Mouse (Mus musculus): ENCODE data around the gene Chst15. TPM values are rescaled to one million over a fixed set of nuclear protein-coding genes. Genes with fewer than 3 reads are reported as not detected.

Gene Chst15
- polyA plus RNA-seq, 1 experiment from 2014 or later = 8.6 TPM

- Histone ChIP-seq H3K9me3 (replicated peaks; ENCODE audit: low read length) (no peaks in the 10 kb centered on the region), H3K36me3 (ENCODE audit: insufficient read depth, low read length) (no peaks in the 10 kb centered on the region), H3K4me2 (ENCODE audit: low read length) (no peak overlapping the region), H3K9ac (ENCODE audit: low read depth, low read length) (no peak overlapping the region), H3K4me3 (replicated peaks; ENCODE audit: low read depth, low read length) (no peak overlapping the region), H3K4me1 (replicated peaks; ENCODE audit: insufficient read depth, low read length) (peaks cover 47% of the 10 kb centered on the region), H3K27ac (peak overlapping the region; percentile 4; the same call in 1 of the 2 replicates), H3K27me3 (ENCODE audit: insufficient read depth, low read length) (no peaks in the 10 kb centered on the region)
- no peak for DNase-seq (ENCODE audit: low spot score)
- WGBS = 52% methylated on average over 7 of the region's 7 CpGs
- ATAC-seq (replicated peaks; ENCODE audit: low FRiP score, low read depth) = no peak
- TF ChIP-seq CTCF (IDR thresholded peaks at IDR 0.05; ENCODE audit: low read depth) = no peak
Measured at GRCm38 (mm10) chr7:132284048-132284737, 32.8 kb downstream of the Chst15 start.

- no peak for DNase-seq (ENCODE audit: low spot score)
- ATAC-seq (replicated peaks; ENCODE audit: low FRiP score, low read depth) = no peak
- 90% methylated on average over 2 of the region's 2 CpGs for WGBS
- no peak overlapping the region for H3K27ac ChIP-seq
- H3K9me3 ChIP-seq (replicated peaks; ENCODE audit: low read length) = no peaks in the 10 kb centered on the region
- H3K4me2 ChIP-seq (ENCODE audit: low read length) = no peak overlapping the region
- no peak overlapping the region for H3K9ac ChIP-seq (ENCODE audit: low read depth, low read length)
- H3K27me3 ChIP-seq (ENCODE audit: insufficient read depth, low read length) = no peaks in the 10 kb centered on the region
- H3K4me3 ChIP-seq (replicated peaks; ENCODE audit: low read depth, low read length) = no peak overlapping the region
- H3K4me1 ChIP-seq (replicated peaks; ENCODE audit: insufficient read depth, low read length) = peaks cover 36% of the 10 kb centered on the region
- H3K36me3 ChIP-seq (ENCODE audit: insufficient read depth, low read length) = no peaks in the 10 kb centered on the region
- TF ChIP-seq CTCF (IDR thresholded peaks at IDR 0.05; ENCODE audit: low read depth) = no peak
Measured at GRCm38 (mm10) chr7:132282576-132282975, 34.5 kb downstream of the Chst15 start.

- Histone ChIP-seq H3K36me3 (ENCODE audit: insufficient read depth, low read length) (no peaks in the 10 kb centered on the region), H3K9me3 (replicated peaks; ENCODE audit: low read length) (no peaks in the 10 kb centered on the region), H3K4me2 (ENCODE audit: low read length) (no peak overlapping the region), H3K4me3 (replicated peaks; ENCODE audit: low read depth, low read length) (no peak overlapping the region), H3K4me1 (replicated peaks; ENCODE audit: insufficient read depth, low read length) (peaks cover 32% of the 10 kb centered on the region), H3K27me3 (ENCODE audit: insufficient read depth, low read length) (no peaks in the 10 kb centered on the region), H3K27ac (no peak overlapping the region), H3K9ac (ENCODE audit: low read depth, low read length) (no peak overlapping the region)
- 77% methylated on average over 3 of the region's 3 CpGs for WGBS
- no peak for DNase-seq (ENCODE audit: low spot score)
- no peak for ATAC-seq (replicated peaks; ENCODE audit: low FRiP score, low read depth)
- TF ChIP-seq CTCF (IDR thresholded peaks at IDR 0.05; ENCODE audit: low read depth) = no peak
Measured at GRCm38 (mm10) chr7:132282161-132282560, 34.9 kb downstream of the Chst15 start.

DNA sequence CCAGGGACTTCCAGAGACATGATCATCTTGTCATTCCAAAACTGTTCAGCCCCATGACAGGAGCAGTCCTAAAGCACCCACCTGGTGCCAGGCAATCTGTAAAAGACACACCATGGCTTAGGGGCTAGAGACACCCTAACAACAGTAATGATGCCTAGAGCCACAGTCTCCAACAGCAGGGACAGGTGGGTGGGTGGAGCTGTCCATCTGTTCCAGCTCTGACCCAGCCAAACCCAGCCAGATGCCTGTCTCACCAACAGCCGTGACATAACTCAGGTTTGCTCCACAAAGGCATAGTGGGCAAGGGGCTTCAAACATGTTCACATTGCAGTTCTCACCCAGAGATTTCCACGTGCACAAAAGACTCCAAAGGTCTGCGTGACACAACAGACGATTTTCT lies 35.3 kb downstream of the Chst15 start:
- no peak overlapping the region for H3K9ac ChIP-seq (ENCODE audit: low read depth, low read length)
- H3K9me3 ChIP-seq (replicated peaks; ENCODE audit: low read length) = no peaks in the 10 kb centered on the region
- ATAC-seq (replicated peaks; ENCODE audit: low FRiP score, low read depth) (no peak), DNase-seq (ENCODE audit: low spot score) (no peak)
- WGBS = 78% methylated on average over 4 of the region's 4 CpGs
- no peak overlapping the region for H3K27ac ChIP-seq
- H3K4me3 ChIP-seq (replicated peaks; ENCODE audit: low read depth, low read length) = no peak overlapping the region
- no peak for TF ChIP-seq CTCF (IDR thresholded peaks at IDR 0.05; ENCODE audit: low read depth)
- no peaks in the 10 kb centered on the region for H3K36me3 ChIP-seq (ENCODE audit: insufficient read depth, low read length)
- H3K4me1 ChIP-seq (replicated peaks; ENCODE audit: insufficient read depth, low read length) = peaks cover 28% of the 10 kb centered on the region
- no peak overlapping the region for H3K4me2 ChIP-seq (ENCODE audit: low read length)
- no peaks in the 10 kb centered on the region for H3K27me3 ChIP-seq (ENCODE audit: insufficient read depth, low read length)

- Histone ChIP-seq H3K9ac (ENCODE audit: low read depth, low read length) (no peak overlapping the region), H3K27me3 (ENCODE audit: insufficient read depth, low read length) (no peaks in the 10 kb centered on the region), H3K36me3 (ENCODE audit: insufficient read depth, low read length) (no peaks in the 10 kb centered on the region), H3K4me3 (replicated peaks; ENCODE audit: low read depth, low read length) (no peak overlapping the region), H3K4me2 (ENCODE audit: low read length) (no peak overlapping the region), H3K27ac (0 out of 2 replicates have a peak overlapping the region, but pooled peaks have one; percentile 50), H3K9me3 (replicated peaks; ENCODE audit: low read length) (no peaks in the 10 kb centered on the region), H3K4me1 (replicated peaks; ENCODE audit: insufficient read depth, low read length) (0 out of 2 replicates have a peak, but pooled peaks cover 6% of the 10 kb centered on the region)
- DNase-seq (ENCODE audit: low spot score) (peak; percentile 57), ATAC-seq (replicated peaks; ENCODE audit: low FRiP score, low read depth) (no peak)
- no peak for TF ChIP-seq CTCF (IDR thresholded peaks at IDR 0.05; ENCODE audit: low read depth)
- WGBS = 57% methylated on average over 3 of the region's 3 CpGs
Measured at GRCm38 (mm10) chr7:132278658-132279057, 38.4 kb downstream of the Chst15 start.

GRCm38 (mm10) chr7:132276287-132276686 lies 40.7 kb downstream of the Chst15 start:
- WGBS = 63% methylated on average over 5 of the region's 5 CpGs
- no peak for TF ChIP-seq CTCF (IDR thresholded peaks at IDR 0.05; ENCODE audit: low read depth)
- H3K4me2 ChIP-seq (ENCODE audit: low read length) = no peak overlapping the region
- H3K27ac ChIP-seq = no peak overlapping the region
- peaks cover 3% of the 10 kb centered on the region; the same call in 1 of the 2 replicates for H3K36me3 ChIP-seq (ENCODE audit: insufficient read depth, low read length)
- DNase-seq (ENCODE audit: low spot score) (no peak), ATAC-seq (replicated peaks; ENCODE audit: low FRiP score, low read depth) (no peak)
- H3K27me3 ChIP-seq (ENCODE audit: insufficient read depth, low read length) = no peaks in the 10 kb centered on the region
- no peaks in the 10 kb centered on the region for H3K9me3 ChIP-seq (replicated peaks; ENCODE audit: low read length)
- H3K4me3 ChIP-seq (replicated peaks; ENCODE audit: low read depth, low read length) = no peak overlapping the region
- no peak overlapping the region for H3K9ac ChIP-seq (ENCODE audit: low read depth, low read length)
- no peaks in the 10 kb centered on the region for H3K4me1 ChIP-seq (replicated peaks; ENCODE audit: insufficient read depth, low read length)

Data from kidney, postnatal 0 days (tissue).